Mouse (Mus musculus) stomach, postnatal 0 days (tissue): ENCODE data around the gene Scamp4.
A peak's percentile ranks its signal among the peaks of the same experiment; 100 is the strongest.

ENCODE experiments used
- CTCF ChIP-seq: IDR thresholded peaks from 2 replicates; pipeline ENCODE4 v1.5.1; 2016; ENCODE audit warnings: antibody characterized with exemption, low read depth, mild to moderate bottlenecking, moderate library complexity
- EP300 ChIP-seq: optimal IDR thresholded peaks from 2 replicates; pipeline ENCODE3; 2016; ENCODE audit warnings: antibody characterized with exemption

- TF ChIP-seq CTCF (0 out of 2 replicates have a peak, but pooled peaks have one; percentile 1), EP300 (no peak)
These were observed 33.0 kb upstream of the Scamp4 start for GRCm38 (mm10) chr10:80569664-80570066.
